Mouse (Mus musculus): ENCODE data around the gene Dtx3. TPM values are rescaled to one million over a fixed set of nuclear protein-coding genes. Genes with fewer than 3 reads are reported as not detected.

Gene Dtx3
- 159 TPM in 1 of 2 replicates, not detected in the other for polyA plus RNA-seq (2012; ENCODE audit: insufficient read depth, insufficient read length, low replicate concordance, missing spikeins)

GRCm38 (mm10) chr10:127195328-127196129, at the start of gene Dtx3:
Dtx3 (minus strand) TSS chr10:127195728.
- Histone ChIP-seq H3K27ac (ENCODE audit: insufficient read depth, low read depth, low read length) (peak within 1 kb of the TSS; percentile 99), H3K4me3 (ENCODE audit: insufficient read depth, low read depth, low read length) (peak within 1 kb of the TSS; percentile 91), H3K4me1 (ENCODE audit: control insufficient read depth, insufficient read depth, low read length) (peaks cover 39% of the 10 kb centered on the region)
- under 1% methylated on average over 44 of the region's 47 CpGs for WGBS
- no peak for TF ChIP-seq CTCF (IDR thresholded peaks at IDR 0.05; ENCODE audit: insufficient read depth, low read depth, low read length)
- no peak for TF ChIP-seq POLR2A (IDR thresholded peaks at IDR 0.05; ENCODE audit: insufficient read depth, low read depth, low read length)

- Histone ChIP-seq H3K4me1 (ENCODE audit: control insufficient read depth, insufficient read depth, low read length) (no peaks in the 10 kb centered on the region), H3K27ac (ENCODE audit: insufficient read depth, low read depth, low read length) (no peak overlapping the region), H3K4me3 (ENCODE audit: insufficient read depth, low read depth, low read length) (no peak overlapping the region)
- WGBS: 73% methylated on average over 18 of the region's 18 CpGs
- no peak for TF ChIP-seq POLR2A (IDR thresholded peaks at IDR 0.05; ENCODE audit: insufficient read depth, low read depth, low read length)
- TF ChIP-seq CTCF (IDR thresholded peaks at IDR 0.05; ENCODE audit: insufficient read depth, low read depth, low read length): no peak
These were observed 42.8 kb upstream of the Dtx3 start for GRCm38 (mm10) chr10:127238241-127238824.

- TF ChIP-seq CTCF (IDR thresholded peaks at IDR 0.05; ENCODE audit: insufficient read depth, low read depth, low read length): no peak
- no peak for TF ChIP-seq POLR2A (IDR thresholded peaks at IDR 0.05; ENCODE audit: insufficient read depth, low read depth, low read length)
- 50% methylated on average over 9 of the region's 9 CpGs for WGBS
- Histone ChIP-seq H3K27ac (ENCODE audit: insufficient read depth, low read depth, low read length) (no peak overlapping the region), H3K4me3 (ENCODE audit: insufficient read depth, low read depth, low read length) (no peak overlapping the region), H3K4me1 (ENCODE audit: control insufficient read depth, insufficient read depth, low read length) (peaks cover 4% of the 10 kb centered on the region; the same call in 1 of the 2 replicates)
These were observed 41.0 kb upstream of the Dtx3 start for GRCm38 (mm10) chr10:127236541-127236940.

GRCm38 (mm10) chr10:127233141-127233540, 37.6 kb upstream of the Dtx3 start:
- Histone ChIP-seq H3K27ac (ENCODE audit: insufficient read depth, low read depth, low read length) (no peak overlapping the region), H3K4me3 (ENCODE audit: insufficient read depth, low read depth, low read length) (no peak overlapping the region), H3K4me1 (ENCODE audit: control insufficient read depth, insufficient read depth, low read length) (peaks cover 11% of the 10 kb centered on the region; the same call in 1 of the 2 replicates)
- TF ChIP-seq CTCF (IDR thresholded peaks at IDR 0.05; ENCODE audit: insufficient read depth, low read depth, low read length) (no peak), POLR2A (IDR thresholded peaks at IDR 0.05; ENCODE audit: insufficient read depth, low read depth, low read length) (no peak)
- 82% methylated on average over 9 of the region's 9 CpGs for whole genome bisulfite sequencing

GRCm38 (mm10) chr10:127231741-127232140, 36.2 kb upstream of the Dtx3 start:
- Histone ChIP-seq H3K4me1 (ENCODE audit: control insufficient read depth, insufficient read depth, low read length) (peaks cover 11% of the 10 kb centered on the region; the same call in 1 of the 2 replicates), H3K27ac (ENCODE audit: insufficient read depth, low read depth, low read length) (no peak overlapping the region), H3K4me3 (ENCODE audit: insufficient read depth, low read depth, low read length) (no peak overlapping the region)
- TF ChIP-seq POLR2A (IDR thresholded peaks at IDR 0.05; ENCODE audit: insufficient read depth, low read depth, low read length): no peak
- WGBS: 84% methylated on average over 14 of the region's 14 CpGs

- TF ChIP-seq POLR2A (IDR thresholded peaks at IDR 0.05; ENCODE audit: insufficient read depth, low read depth, low read length) (no peak), CTCF (IDR thresholded peaks at IDR 0.05; ENCODE audit: insufficient read depth, low read depth, low read length) (no peak)
- whole genome bisulfite sequencing: 82% methylated on average over 12 of the region's 12 CpGs
These were observed 35.2 kb upstream of the Dtx3 start for GRCm38 (mm10) chr10:127230693-127231092.

GRCm38 (mm10) chr10:127228897-127229296, 33.4 kb upstream of the Dtx3 start:
- Histone ChIP-seq H3K4me1 (ENCODE audit: control insufficient read depth, insufficient read depth, low read length) (peaks cover 16% of the 10 kb centered on the region), H3K27ac (ENCODE audit: insufficient read depth, low read depth, low read length) (no peak overlapping the region), H3K4me3 (ENCODE audit: insufficient read depth, low read depth, low read length) (no peak overlapping the region)
- TF ChIP-seq CTCF (IDR thresholded peaks at IDR 0.05; ENCODE audit: insufficient read depth, low read depth, low read length): no peak
- no peak for TF ChIP-seq POLR2A (IDR thresholded peaks at IDR 0.05; ENCODE audit: insufficient read depth, low read depth, low read length)
- WGBS: 21% methylated on average over 4 of the region's 4 CpGs

More at GRCm38 (mm10) chr10:127230693-127231092, 35.2 kb upstream of the Dtx3 start:
- Histone ChIP-seq H3K27ac (ENCODE audit: insufficient read depth, low read depth, low read length) (no peak overlapping the region), H3K4me1 (ENCODE audit: control insufficient read depth, insufficient read depth, low read length) (peaks cover 15% of the 10 kb centered on the region), H3K4me3 (ENCODE audit: insufficient read depth, low read depth, low read length) (no peak overlapping the region)

GRCm38 (mm10) chr10:127227163-127227562, 31.6 kb upstream of the Dtx3 start:
- H3K27ac ChIP-seq (ENCODE audit: insufficient read depth, low read depth, low read length): no peak overlapping the region
- WGBS: 87% methylated on average over 8 of the region's 8 CpGs
- TF ChIP-seq POLR2A (IDR thresholded peaks at IDR 0.05; ENCODE audit: insufficient read depth, low read depth, low read length) (no peak), CTCF (IDR thresholded peaks at IDR 0.05; ENCODE audit: insufficient read depth, low read depth, low read length) (no peak)
- H3K4me3 ChIP-seq (ENCODE audit: insufficient read depth, low read depth, low read length): no peak overlapping the region
- peaks cover 16% of the 10 kb centered on the region for H3K4me1 ChIP-seq (ENCODE audit: control insufficient read depth, insufficient read depth, low read length)

- Histone ChIP-seq H3K4me1 (ENCODE audit: control insufficient read depth, insufficient read depth, low read length) (peaks cover 12% of the 10 kb centered on the region), H3K4me3 (ENCODE audit: insufficient read depth, low read depth, low read length) (no peak overlapping the region), H3K27ac (ENCODE audit: insufficient read depth, low read depth, low read length) (no peak overlapping the region)
- 73% methylated on average over 8 of the region's 8 CpGs for WGBS
- TF ChIP-seq CTCF (IDR thresholded peaks at IDR 0.05; ENCODE audit: insufficient read depth, low read depth, low read length): no peak
- no peak for TF ChIP-seq POLR2A (IDR thresholded peaks at IDR 0.05; ENCODE audit: insufficient read depth, low read depth, low read length)
These were observed 30.9 kb upstream of the Dtx3 start for GRCm38 (mm10) chr10:127226318-127226895.

All from olfactory bulb, adult 2 months (tissue).